Mouse (Mus musculus): ENCODE measurements around the gene Pex16.
"Not testable (repeated sequence)": the region's sequence is repeated elsewhere in the genome, so short reads cannot be mapped to it uniquely, and the experiment has no call there.

Pex16 gene

DNA sequence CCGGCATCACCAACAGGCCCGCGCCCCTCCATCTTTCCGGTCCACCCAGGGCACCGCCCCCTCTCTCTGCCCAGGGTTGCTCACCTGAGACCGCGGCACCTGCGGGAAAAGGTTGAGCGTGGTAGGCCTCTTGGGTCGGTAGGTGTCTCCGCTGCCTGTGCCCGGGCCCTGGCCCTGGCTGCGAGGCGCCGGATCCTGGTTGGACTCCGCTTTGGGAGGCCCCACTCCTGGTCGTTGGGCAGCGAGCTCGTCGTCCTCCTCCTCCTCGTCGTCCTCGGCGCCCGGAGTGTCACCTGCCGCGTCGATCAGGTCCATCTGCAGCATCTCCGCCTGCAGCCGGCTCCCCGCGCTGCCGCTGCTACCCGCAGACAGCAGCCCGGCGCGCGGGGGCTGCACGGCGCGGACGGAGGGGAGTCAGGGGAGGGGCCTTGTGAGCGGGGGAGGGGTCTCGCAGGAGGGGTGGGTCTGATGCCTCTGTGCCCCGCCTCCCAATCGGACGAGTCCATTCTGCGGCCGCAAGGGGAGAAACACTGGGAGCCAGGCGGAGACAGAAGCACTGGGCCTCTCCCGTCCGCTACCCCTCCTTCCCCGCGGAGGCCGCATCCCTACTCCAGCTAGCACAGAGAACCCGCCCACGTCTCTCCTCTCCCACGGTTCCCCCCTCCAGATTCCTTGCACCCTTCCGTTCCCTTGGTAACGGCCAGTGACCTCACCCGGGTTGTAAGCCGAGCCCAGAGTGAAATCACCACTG lies 14.6 kb downstream of the Pex16 start:
- DNase-seq (ENCODE audit: low spot score in 2 of 2), result peak in 1 of 2 experiments; percentile 46

DNA sequence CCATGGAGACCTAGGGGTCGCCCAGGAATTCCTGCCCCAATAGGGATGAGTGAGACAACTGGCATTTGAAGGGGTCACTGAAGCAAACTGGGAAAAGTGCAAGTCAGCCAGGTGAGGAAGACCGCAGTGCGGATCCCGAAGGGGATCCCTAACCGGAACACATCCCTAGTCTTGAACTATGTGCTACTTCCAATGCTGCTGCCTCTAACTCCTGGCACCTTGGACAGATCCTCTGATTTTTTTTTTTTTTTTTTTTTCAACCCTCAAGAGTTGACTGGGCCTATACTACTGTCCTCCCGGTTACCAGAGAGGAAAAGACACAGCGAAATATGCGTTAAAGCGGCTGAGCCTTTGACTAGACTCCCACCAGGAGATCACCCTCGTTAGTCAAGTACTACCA lies 15.2 kb downstream of the Pex16 start:
- no peak for DNase-seq (ENCODE audit: low spot score in 2 of 2)

DNA sequence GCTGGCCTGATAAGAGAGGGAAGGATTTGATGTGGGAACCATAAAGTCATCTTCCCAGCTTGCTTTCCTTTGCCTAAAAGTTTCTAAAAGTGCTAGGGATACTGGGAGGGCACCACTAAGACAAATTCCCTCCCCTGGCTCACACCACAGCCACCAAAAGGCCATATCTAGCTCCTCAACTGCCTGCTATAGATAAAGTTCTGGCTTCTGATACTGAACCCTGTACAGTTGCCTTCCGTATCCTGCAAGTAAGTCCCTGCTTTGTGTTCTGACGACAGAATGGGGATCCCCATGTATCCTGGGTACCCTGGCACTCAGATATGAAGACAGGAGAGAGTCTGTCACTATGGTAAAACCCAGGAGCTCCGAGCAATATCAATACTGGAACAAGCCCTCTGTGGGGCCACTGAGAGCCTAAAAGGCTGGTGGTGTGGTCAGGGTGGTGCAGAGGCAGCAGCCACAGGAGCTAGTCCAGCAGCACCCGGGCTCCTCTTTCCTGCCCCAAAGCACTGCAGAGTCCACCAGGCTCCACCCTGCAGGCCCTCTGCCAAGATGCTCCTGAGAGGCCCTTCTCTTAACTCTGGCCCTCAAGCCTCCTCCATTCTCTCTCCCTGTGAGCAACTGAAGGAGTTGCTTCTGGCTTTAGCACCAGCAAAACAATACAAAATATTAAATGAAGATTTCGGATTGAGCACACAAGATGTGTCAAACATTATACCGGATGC lies 15.9 kb downstream of the Pex16 start:
- no peak for DNase-seq (ENCODE audit: low spot score in 2 of 2)

DNA sequence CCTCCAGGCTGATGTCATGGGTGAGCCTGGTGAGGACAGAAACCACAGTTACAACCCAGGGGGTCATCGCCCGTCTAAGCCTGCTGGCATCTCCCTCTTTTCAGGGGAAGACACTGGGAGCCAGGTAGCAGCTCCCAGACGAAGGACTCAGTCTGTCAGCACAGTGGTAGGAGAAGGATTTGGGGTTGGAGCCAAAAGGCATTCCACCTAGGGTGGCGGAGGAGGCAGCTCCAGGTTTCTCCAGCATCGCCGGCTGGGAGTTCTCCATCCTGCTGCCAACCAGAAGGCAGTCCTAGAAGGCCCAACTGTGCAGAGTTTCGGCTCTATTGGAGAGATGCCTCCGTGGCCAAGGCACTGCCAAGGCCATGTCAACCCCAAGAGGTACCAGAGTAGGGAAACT lies 16.6 kb downstream of the Pex16 start:
- no peak for DNase-seq (ENCODE audit: low spot score in 2 of 2)

DNA sequence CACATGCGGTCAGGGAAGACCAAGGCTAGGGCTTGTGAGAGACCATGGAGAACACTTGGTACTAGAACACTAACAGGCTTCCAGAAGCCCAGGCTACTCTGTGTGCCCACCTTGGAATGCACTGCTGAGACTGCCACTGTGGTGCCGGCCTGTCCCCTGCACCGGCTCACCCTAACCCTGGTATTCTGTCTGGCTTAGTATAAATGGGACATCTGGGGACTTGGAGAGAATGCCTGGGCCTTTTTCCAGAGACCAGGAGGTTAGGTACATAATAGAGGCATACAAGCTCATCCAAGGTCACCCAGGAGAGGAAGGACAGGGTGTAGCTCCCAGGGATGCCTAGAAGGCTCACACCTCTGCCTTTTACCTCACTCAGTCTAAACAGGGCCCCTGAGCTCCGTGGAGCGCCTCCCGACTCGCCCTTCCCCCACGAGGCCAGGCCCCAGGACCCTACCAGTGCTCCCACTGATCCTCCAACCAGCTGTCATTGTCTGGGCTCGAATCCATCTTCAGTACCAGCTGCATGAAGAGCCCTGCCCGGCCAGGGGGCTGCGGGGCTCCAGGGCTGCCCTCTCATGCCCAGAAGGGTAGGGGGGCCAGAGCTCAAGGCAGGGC lies 17.3 kb downstream of the Pex16 start:
- no peak for DNase-seq (ENCODE audit: low spot score in 2 of 2)

DNA sequence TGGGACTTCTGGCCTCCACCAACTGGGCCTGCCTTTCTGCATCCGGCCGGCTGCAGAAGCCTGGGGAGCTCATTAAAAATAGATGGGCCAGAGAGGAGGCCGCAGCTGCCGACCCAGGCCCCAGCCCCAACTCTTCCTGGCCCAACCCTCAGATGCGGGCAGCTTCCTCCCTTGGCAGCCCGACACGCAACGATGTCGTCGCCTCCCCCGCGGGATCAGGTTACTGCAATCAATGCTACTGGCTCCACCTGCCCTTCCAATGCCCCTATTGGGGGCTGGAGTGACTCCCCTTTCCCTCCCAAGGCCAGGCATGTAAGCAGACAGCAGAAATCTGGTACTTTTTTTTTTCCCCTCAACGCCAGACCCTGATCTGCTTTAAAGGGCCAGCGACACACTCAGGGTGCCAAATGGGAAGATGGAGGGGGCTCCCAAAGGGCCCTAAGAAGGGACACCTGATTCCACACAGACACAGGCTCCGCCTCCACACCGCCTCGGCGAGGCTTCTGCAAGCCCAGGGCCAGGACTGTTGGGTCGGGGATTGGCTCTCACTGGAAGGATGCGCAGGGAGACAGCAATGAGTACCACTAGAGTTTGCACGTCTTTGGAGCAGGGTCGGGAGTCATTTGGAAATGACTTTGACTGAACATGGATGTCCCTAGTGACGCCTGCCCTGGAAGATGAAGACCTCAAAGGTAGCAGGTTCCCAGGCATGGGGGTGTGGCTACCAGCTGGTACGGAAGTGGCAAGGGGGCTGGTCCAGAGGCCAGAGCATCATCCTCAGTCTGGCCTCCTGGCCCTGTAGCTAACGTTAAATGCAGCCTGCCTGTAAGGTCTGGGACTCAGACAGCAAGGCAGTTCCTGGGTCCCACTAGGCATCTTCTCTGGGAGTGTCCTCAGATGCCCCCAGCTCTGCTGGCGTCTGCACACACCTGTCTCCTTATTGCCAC lies 18.1 kb downstream of the Pex16 start:
- DNase-seq (ENCODE audit: low spot score in 2 of 2), result no peak

DNA sequence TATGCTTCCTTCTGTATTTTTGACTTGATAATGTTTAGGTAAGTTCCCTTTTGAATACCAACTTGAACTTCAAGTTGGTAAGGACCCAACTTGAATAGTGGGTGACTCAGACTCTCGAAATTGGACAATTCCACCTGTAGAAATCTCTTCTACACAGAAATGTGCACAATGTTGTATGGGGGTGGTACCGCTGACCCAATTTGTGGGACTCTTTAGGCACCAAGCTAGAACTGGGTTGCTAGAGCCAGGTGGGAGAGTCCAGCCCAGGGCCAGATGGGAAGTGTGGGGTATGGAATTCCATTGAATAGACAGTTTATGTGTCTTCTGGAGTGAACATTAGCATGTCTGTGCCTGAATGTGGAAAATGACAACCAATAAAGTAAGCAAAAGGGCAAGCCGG lies 21.1 kb downstream of the Pex16 start:
- no peak for DNase-seq (ENCODE audit: low spot score in 2 of 2)

DNA sequence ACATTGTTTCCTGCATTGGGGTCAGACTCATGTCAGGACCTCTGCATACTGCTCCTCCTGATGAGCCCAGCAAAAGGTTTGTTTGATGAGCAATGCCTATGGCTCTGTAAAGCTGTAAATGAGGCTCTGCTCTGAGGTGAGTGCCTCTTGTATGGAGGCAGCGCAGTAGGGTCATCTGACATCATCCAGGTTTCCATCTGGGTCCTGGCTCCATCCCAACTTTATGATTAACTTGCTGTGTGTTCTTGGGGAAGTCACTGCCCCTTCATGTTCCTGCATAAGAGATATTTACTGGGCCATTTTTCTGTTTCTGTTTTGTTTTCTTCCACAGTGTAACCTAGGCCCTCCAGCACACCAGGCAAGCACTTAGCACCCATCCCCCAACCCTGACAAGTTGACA lies 23.0 kb downstream of the Pex16 start:
- DNase-seq (ENCODE audit: low spot score in 2 of 2), result no peak

DNA sequence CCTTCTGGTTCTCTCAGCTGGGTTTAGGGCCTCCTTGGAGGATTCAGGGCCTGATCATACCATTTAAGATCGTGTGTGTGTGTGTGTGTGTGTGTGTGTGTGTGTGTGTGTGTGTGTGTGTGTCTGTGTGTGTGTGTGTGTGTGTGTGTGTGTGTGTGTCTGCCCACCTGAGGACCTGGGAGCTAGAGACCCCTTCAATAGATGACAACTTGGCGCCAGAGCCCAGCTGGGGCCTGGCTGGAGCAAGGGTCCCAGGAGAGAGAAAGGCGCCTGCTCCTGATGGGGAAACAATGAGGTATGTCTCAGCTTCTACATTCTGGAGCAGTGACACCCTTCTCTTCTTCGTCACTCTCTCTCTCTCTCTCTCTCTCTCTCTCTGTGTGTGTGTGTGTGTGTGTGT lies 25.4 kb downstream of the Pex16 start:
- DNase-seq (ENCODE audit: low spot score in 2 of 2), result not testable (repeated sequence)

DNA sequence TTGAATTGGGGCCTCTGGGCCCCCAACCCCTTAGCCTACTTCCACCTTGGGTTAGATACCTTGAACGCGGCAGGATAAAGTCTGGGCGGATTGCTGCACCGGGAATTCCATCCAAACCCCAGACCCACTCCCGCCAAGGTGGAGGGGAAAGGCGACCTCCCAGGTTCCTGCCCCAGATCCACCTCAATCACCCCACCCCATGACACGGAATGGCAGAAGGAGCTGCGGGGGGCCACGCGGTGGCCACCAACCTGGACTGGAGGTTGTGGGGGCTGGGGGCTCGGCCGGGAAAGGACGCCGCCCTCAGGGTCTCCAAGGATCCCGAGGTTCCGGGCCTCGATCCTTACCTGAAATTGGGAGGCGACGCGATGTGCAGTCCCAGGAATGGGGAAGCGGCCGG lies 26.2 kb downstream of the Pex16 start:
- DNase-seq (ENCODE audit: low spot score in 2 of 2), result no peak

DNA sequence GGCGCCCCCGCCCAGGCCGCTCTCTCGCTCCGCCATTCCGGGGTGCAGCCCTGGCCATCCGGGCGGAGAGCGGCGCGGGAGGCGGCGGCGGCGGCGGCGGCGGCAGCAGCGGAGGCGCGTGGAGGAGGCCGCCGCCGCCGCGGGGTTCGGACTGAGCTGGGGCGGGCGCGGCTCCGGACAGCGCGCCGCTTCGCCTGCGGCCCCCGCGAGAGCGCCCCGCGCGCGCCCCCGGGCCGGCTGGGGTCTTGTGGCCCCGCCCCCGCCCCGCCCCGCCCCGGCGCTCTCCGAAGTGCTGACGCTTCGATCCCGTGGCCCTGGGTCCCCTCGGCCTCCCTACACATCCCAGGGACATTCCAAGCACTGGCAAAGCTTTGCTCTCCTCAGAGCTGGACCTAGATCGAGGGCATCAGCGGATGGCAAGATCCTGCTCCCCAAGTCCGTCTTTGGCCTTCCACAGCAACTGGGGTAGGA lies 26.6 kb downstream of the Pex16 start, which contains the start of gene Mapk8ip1:
Gene Mapk8ip1, minus strand, starts transcription at position 173 of the 471 bp plus-strand sequence.
- no peak for DNase-seq (ENCODE audit: low spot score in 2 of 2)

DNA sequence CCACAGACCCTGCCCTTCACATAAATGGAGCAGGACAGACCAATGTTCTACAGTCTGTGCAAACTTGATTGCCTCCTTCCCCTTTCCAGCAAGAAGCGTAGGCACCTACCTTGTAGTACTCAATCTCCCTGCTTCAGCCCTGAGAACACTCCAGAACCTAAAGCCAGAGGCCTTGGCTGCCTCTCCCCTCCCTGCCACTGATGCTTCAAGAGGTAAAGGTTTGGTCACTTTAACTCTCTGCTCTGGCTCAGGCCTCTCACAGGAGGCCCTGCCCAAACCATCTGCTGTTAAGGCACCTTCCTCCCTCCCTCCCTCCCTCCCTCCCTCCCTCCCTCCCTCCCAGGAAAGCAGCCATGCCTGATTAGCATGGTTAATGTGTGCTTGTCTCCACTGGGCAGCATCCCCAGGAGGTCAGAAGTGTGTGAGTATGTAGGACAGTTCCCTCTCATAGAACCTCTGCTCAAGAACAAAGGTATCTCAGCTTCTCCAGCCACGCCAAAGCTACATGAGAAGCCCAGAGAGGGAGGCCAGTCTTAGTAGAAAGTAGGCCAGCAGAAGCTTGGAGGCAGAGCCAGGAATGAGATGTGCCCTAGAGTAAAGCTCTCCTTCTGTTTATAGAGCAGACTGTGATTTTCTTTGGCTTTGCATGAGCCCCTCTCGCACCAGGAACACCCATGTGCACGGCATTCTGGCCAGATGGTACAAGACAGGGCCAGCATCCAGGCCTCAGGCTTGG lies 28.3 kb downstream of the Pex16 start:
- no peak for DNase-seq (ENCODE audit: low spot score in 2 of 2)

DNA sequence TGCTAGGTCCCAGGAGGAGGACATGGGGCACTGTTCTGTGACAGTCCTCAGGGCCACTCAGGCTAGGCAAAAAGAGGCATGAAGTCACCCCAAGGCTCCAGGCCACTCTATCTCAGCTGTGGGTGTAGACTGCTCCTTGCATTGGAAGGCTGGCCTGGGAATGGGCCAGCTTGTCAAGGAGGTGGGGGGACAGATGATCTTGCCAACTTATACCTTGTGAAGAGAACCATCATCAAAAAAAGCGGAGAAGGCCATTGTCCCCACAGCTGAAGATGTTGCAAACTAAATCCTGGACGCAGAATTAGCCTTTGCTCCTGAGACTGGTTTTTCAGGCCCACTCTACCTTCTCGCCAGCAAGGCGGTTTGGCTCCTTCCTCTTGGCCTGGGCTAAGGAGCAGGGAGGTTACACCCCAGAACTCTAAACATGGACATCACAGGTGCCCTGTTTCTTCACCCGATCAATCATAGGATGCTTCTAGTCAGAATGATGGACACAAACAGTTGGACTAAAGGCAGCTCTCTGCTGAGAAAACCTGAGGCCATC lies 29.4 kb downstream of the Pex16 start:
- no peak for DNase-seq (ENCODE audit: low spot score in 2 of 2)

DNA sequence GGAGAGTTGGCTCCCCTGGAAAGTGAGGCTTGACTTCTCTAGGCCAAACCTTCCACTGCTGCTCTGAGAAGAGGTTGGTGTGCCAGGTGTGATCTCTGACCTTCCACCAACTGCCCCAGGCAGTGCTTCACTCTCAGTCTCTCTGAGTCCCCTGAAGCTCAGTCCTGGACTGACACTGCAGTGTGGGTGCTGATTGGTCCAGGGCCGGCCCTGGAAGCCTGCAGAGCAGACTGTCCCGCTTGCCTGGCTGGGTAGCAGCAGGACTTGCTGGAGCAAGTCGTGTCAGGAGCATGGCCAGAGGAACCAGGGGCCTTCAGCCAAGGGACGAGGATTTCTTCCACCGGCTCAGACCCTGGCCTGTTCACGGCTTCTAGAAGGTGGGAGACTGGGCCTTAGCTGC lies 30.3 kb downstream of the Pex16 start:
- no peak for DNase-seq (ENCODE audit: low spot score in 2 of 2)

DNA sequence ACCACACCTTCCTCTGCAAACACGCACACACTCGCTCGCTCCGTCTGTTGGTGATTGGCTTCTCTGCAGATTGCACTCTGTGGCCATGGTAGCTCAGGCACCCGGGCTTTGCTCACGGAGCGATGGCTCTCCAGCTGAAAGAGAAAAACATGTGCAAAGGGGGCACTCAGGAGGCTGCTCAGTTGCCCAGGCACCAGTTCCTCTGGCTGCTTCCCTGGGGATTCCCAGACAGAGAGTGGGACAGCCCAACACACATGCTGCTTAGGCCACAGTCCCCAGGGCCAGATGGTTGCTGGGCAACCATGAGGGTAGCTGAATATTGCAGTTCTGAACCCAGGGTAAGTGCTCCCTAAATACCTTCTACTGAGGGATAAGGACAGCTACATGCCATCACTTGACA lies 31.2 kb downstream of the Pex16 start:
- DNase-seq (ENCODE audit: low spot score in 2 of 2), result no peak

DNA sequence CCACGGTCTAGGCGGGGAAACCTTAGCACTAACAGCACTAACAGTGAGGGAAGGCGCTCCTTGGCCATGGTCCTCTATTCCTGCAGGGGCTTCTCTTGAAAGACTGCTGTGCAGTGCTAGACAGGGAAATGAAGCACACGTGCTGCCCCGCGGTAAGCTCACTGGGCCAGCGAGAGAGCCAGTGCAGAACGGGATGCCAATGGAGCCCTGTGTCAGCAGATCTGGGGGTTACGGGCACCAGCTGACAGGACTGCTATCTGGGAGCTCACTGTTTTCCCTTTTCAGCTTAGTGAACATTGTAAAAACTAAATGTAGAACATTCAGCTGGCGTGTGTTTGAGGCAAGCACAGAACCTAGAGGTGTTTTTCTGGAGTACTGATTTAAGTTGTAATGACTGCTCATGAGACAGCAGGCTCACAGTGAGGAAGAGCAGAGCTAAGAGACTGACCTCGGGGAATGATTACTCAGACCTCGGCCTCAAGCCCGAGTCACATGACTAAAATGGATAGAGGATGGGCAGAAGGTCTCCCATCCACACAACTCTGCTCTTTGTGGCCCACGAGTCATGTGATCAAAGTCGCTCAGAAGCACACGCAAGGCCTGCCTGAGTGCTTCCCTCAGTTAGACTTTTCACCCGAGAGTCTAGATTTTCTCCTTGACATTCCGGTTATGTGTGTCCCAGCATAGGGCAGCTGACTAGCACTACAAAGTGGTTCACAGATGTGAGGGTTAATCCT lies 34.0 kb downstream of the Pex16 start:
- DNase-seq (ENCODE audit: low spot score in 2 of 2), result no peak

DNA sequence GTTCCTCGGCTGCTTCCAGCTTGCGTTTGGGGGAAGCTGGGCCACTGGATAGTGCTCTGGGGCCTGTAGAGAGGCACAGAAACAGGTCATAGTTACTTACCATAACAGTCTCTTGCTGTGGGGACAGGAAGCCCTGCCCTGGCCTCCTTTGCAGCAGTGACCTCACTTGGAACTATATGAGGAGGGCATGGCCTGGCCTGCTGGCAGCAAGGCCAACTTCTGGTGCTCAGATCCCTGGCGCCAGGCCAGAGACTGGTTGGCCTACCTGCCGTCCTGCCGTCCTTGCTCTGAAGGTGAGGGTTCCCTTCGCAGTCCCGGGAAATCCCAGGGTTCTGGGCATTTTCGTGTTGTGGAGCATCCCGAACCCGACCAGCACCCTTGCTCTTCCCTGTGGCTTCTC lies 37.2 kb downstream of the Pex16 start:
- no peak for DNase-seq (ENCODE audit: low spot score in 2 of 2)

DNA sequence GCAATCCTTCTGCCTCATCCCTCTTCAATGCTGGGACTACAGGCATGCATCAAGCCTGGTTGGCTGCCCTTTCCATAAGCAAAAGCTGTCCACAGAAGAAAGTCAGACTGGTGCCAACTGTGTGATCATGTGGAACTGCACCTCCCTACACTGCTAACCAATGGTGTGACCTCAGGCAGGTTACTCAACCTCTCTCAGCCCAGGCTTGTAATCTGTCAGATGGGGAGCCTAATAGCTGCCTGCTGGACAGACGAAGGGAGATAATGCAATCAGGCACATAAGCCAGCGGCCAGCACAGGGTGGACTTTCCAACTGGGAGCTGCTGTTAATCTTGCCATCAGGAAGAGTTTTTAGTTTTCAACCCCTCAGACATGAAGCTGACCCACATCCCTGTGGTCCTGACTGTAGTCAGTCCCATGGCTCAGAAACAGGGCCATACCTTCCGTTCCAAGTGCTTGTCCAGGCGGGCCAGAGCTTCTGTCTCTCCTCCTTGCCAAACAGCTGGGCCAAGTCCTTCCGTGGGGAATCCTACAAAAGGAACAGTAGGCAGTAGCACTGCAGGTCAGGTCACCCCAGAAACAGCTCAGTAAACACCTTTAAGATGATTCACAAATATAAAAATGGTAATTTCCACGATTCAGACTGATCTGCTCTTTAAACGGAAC lies 47.4 kb downstream of the Pex16 start:
- no peak for DNase-seq (ENCODE audit: low spot score in 2 of 2)

DNA sequence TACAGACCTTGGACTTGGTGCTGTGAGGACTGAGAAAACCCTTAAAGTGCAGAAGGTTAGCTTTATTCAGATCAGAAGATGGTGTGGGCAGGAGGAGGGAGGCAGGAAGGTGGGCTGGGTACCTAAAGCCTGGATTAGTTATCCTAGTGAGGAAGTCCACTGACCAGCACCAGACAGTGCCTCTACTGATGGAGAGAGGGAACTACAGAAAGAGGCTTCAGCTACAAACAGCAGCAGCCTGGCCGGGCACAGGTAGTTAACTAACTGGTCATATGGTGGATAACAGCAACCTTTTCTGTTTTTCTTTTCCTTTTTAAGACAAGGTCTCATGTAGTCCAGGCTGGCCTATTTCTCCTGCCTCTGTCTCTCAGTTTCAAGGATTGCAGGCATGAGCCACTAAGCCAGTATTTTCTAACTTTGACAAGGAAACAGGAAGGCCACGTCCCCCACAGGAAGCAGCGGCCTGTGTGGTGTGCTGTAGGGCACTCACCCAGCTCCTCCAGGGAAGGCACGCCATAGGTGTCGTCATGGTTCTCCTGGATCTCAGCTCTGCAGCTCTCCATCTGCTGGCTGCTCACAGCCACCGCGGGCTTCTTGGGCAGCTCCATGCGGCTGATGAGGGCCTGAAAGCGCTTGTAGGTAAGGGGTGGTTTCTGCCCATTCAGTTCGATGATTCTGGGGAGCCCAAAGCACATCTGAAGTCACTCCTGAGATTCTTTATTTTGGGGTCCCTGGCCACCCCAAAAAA lies 48.1 kb downstream of the Pex16 start:
- DNase-seq (ENCODE audit: low spot score in 2 of 2), result no peak
